Mouse (Mus musculus): ENCODE measurements at regions not wholly inside any gene's neighbourhood (a gene's known extent, or its start where the extent isn't known, plus 50 kb on each side); places are given as distances from the start of the nearest gene placed in this dataset.

DNA sequence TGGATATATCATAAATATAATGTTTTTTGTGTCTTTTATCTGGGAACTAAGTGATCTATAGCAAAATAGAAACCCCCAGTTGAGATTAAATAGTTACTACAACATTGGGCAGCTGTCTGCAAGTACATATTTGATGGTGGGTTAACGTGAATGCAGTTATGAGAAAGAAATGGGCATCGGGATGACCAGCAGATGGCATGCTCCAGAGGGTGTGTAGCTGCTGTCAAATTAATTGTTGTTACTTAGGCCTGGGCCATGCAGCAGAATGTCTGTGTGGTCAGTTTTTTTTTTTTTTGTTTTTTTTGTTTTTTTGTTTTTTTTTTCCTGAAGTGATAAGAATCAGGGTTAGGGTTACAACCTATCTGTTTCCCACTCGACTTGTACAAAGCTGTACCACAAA, 430.2 kb downstream of the Gria2 start:
- TF ChIP-seq CTCF (IDR thresholded peaks at IDR 0.05) (no peak), EP300 (IDR thresholded peaks at IDR 0.05) (no peak)

Measured in lung, postnatal 0 days (tissue).